Mouse (Mus musculus): Measurements from ENCODE around the gene Gm21981. TPM values are rescaled to one million over a fixed set of nuclear protein-coding genes. Genes with fewer than 3 reads are reported as not detected.

Gene Gm21981
- total and polyA plus RNA-seq, 3 experiments, result 0.71 to 0.81 TPM; not detected in 1

- Histone ChIP-seq H3K9me3 (replicated peaks; ENCODE audit: insufficient read depth, low read length) (no peaks in the 10 kb centered on the region), H3K79me2 (ENCODE audit: control insufficient read depth, insufficient read depth, low read length, poor library complexity) (peaks cover 15% of the 10 kb centered on the region), H3K27ac (ENCODE audit: control insufficient read depth, low read depth, low read length) (peak within 1 kb of the TSS; percentile 81), H3K4me3 (ENCODE audit: control insufficient read depth in 1 of 2, insufficient read depth in 1 of 2, low read depth in 2 of 2, low read length in 2 of 2) (peak within 1 kb of the TSS; percentile 88 to 89), H3K9ac (ENCODE audit: control insufficient read depth, low read depth, low read length, poor library complexity, severe bottlenecking) (peak within 1 kb of the TSS; percentile 88), H3K4me1 (ENCODE audit: control insufficient read depth in 1 of 2, insufficient read depth in 2 of 2, low read length in 2 of 2) (peaks cover 0 to 5% of the 10 kb centered on the region in 2 experiments; a peak in 1 of 4 replicates), H3K36me3 (ENCODE audit: control insufficient read depth in 1 of 2, insufficient read depth in 2 of 2, low read length in 2 of 2) (peaks cover 4% of the 10 kb centered on the region in 2 experiments), H3K27me3 (ENCODE audit: control insufficient read depth in 1 of 2, insufficient read depth in 2 of 2, low read length in 2 of 2) (no peaks in the 10 kb centered on the region)
- DNase-seq (ENCODE audit: low read depth, low spot score), result peak; percentile 84
- TF ChIP-seq TAL1 (IDR thresholded peaks at IDR 0.05; ENCODE audit: low read length) (no peak), JUND (IDR thresholded peaks at IDR 0.05; ENCODE audit: low read depth, low read length) (no peak), GABPA (IDR thresholded peaks at IDR 0.05; ENCODE audit: low read depth, low read length) (no peak), CHD2 (IDR thresholded peaks at IDR 0.05; ENCODE audit: low read length) (no peak), CHD1 (IDR thresholded peaks at IDR 0.05; ENCODE audit: low read depth, low read length) (no peak), MAX (IDR thresholded peaks at IDR 0.05; ENCODE audit: low read length) (no peak), GATA1 (IDR thresholded peaks at IDR 0.05; ENCODE audit: low read depth, low read length) (no peak), NRF1 (IDR thresholded peaks at IDR 0.05; ENCODE audit: insufficient read depth, low read depth, low read length, poor library complexity, severe bottlenecking) (0 out of 2 replicates have a peak, but pooled peaks have one; percentile 6), MXI1 (IDR thresholded peaks at IDR 0.05; ENCODE audit: low read depth, low read length) (no peak; the same call in 1 of the 2 replicates), SIN3A (IDR thresholded peaks at IDR 0.05; ENCODE audit: low read length) (no peak), ZKSCAN1 (IDR thresholded peaks at IDR 0.05; ENCODE audit: low read depth, low read length) (no peak), POLR2AphosphoS5 (IDR thresholded peaks at IDR 0.05; ENCODE audit: borderline replicate concordance, low read depth, low read length) (no peak), USF1 (IDR thresholded peaks at IDR 0.05; ENCODE audit: low read depth, low read length) (no peak), TCF12 (IDR thresholded peaks at IDR 0.05; ENCODE audit: low read depth, low read length) (peak; percentile 50), EP300 (IDR thresholded peaks at IDR 0.05; ENCODE audit: low read depth in 1 of 2, low read length in 2 of 2) (0 out of 4 replicates have a peak, but pooled peaks of 1 of the 2 experiments have one; percentile 11), MAFK (IDR thresholded peaks at IDR 0.05; ENCODE audit: borderline replicate concordance, low read depth, low read length) (no peak), USF2 (IDR thresholded peaks at IDR 0.05; ENCODE audit: borderline replicate concordance in 1 of 2, insufficient read depth in 1 of 2, low read depth in 1 of 2, low read length in 2 of 2) (no peak), POLR2A (IDR thresholded peaks at IDR 0.05; ENCODE audit: control insufficient read depth in 1 of 2, insufficient read depth in 1 of 2, low read depth in 1 of 2, low read length in 2 of 2, poor library complexity in 1 of 2) (peak; percentile 56 to 64; a peak in 2 of 4 replicates), ZMIZ1 (IDR thresholded peaks at IDR 0.05; ENCODE audit: low read depth, low read length) (no peak), CTCF (IDR thresholded peaks at IDR 0.05 in 2 of 3, conservative IDR thresholded peaks at IDR 0.05 in 1 of 3; ENCODE audit: control insufficient read depth in 1 of 3, insufficient read depth in 1 of 3, low read depth in 2 of 3, low read length in 3 of 3, poor library complexity in 1 of 3, severe bottlenecking in 1 of 3) (peak in 1 of 3 experiments; percentile 11; a peak in 1 of 6 replicates), MEF2A (IDR thresholded peaks at IDR 0.05; ENCODE audit: extremely low read depth, insufficient replicate concordance, low read depth, low read length, poor library complexity, severe bottlenecking) (no peak), MYC (IDR thresholded peaks at IDR 0.05; ENCODE audit: low read depth, low read length) (no peak), KAT2A (conservative IDR thresholded peaks at IDR 0.05; ENCODE audit: low read depth, low read length) (no peak; the same call in 1 of the 2 replicates), ETS1 (IDR thresholded peaks at IDR 0.05; ENCODE audit: low read depth, low read length) (no peak; the same call in 1 of the 2 replicates), UBTF (IDR thresholded peaks at IDR 0.05; ENCODE audit: borderline replicate concordance, insufficient read depth, low read depth, low read length) (0 out of 2 replicates have a peak, but pooled peaks have one; percentile 22), RAD21 (IDR thresholded peaks at IDR 0.05; ENCODE audit: low read depth, low read length) (no peak; the same call in 1 of the 2 replicates), NELFE (IDR thresholded peaks at IDR 0.05; ENCODE audit: low read depth, low read length) (peak; percentile 49; the same call in 1 of the 2 replicates), POLR2AphosphoS2 (IDR thresholded peaks at IDR 0.05; ENCODE audit: low read length) (no peak), TBP (IDR thresholded peaks at IDR 0.05; ENCODE audit: low read depth, low read length) (no peak), E2F4 (IDR thresholded peaks at IDR 0.05; ENCODE audit: borderline replicate concordance, low read depth, low read length) (no peak), HCFC1 (IDR thresholded peaks at IDR 0.05; ENCODE audit: low read depth, low read length) (no peak), SMC3 (IDR thresholded peaks at IDR 0.05; ENCODE audit: low read depth, low read length) (no peak), ZC3H11A (IDR thresholded peaks at IDR 0.05; ENCODE audit: low read depth, low read length) (no peak), ZNF384 (IDR thresholded peaks at IDR 0.05; ENCODE audit: low read depth, low read length) (no peak), MYB (IDR thresholded peaks at IDR 0.05; ENCODE audit: low read depth, low read length) (no peak)
These were observed 5.4 kb downstream of the Gm21981 start, which contains the start of gene Frs3 for GRCm38 (mm10) chr17:47688608-47689575. Gene Frs3 (plus strand): TSS chr17:47689030.
